Mouse (Mus musculus) kidney, adult 2 months (tissue): ENCODE data around the gene Upk3a.

Source experiments
- CTCF ChIP-seq: fragments of 200-500 bp; conservative IDR thresholded peaks from 2 replicates; pipeline ENCODE4 v1.5.1; 2011; ENCODE audit warnings: low read depth, mild to moderate bottlenecking, control low read depth, low read length, moderate library complexity, mixed read lengths; ENCODE audit not compliant: insufficient read depth, insufficient read length
- POLR2A ChIP-seq: fragments of 200-500 bp; IDR thresholded peaks from one replicate; pipeline ENCODE4 v1.6.1; 2011; ENCODE audit warnings: low read depth, low read length, control low read depth

GRCm38 (mm10) chr15:85049758-85050157 is 32.8 kb downstream of the Upk3a start:
- no peak for TF ChIP-seq CTCF
- TF ChIP-seq POLR2A: no peak
